Mouse (Mus musculus) kidney, adult 2 months (tissue): ENCODE measurements around the gene Hoxa9. TPM values are rescaled to one million over a fixed set of nuclear protein-coding genes. Genes with fewer than 3 reads are reported as not detected.

Experiments
- DNase-seq: peaks from one replicate; pipeline ENCODE4 v3.0.0; 2021
- H3K27ac ChIP-seq: fragments of 200-500 bp; 2 replicates; pipeline ENCODE4 v1.5.1; 2012; ENCODE audit warnings: low read depth, low read length, control low read depth, inconsistent platforms; ENCODE audit not compliant: insufficient read depth
- H3K27me3 ChIP-seq: fragments of 200-500 bp; replicated peaks from 2 replicates; pipeline ENCODE4 v1.6.1; 2012; ENCODE audit warnings: mild to moderate bottlenecking, moderate library complexity, low read length, inconsistent platforms; ENCODE audit not compliant: control insufficient read depth, insufficient read depth
- H3K36me3 ChIP-seq: fragments of 200-500 bp; 2 replicates; pipeline ENCODE4 v1.6.1; 2012; ENCODE audit warnings: mild to moderate bottlenecking, moderate library complexity, low read length, inconsistent platforms; ENCODE audit not compliant: control insufficient read depth, insufficient read depth
- H3K4me1 ChIP-seq: fragments of 200-500 bp; 2 replicates; pipeline ENCODE4 v1.6.1; 2011; ENCODE audit warnings: low read length; ENCODE audit not compliant: control insufficient read depth, insufficient read depth
- H3K4me3 ChIP-seq: fragments of 200-500 bp; 2 replicates; pipeline ENCODE4 v1.5.1; 2011; ENCODE audit warnings: mild to moderate bottlenecking, low read depth, low read length, control low read depth; ENCODE audit not compliant: insufficient read depth
- CTCF ChIP-seq: fragments of 200-500 bp; conservative IDR thresholded peaks from 2 replicates; pipeline ENCODE4 v1.5.1; 2011; ENCODE audit warnings: low read depth, mild to moderate bottlenecking, control low read depth, low read length, moderate library complexity, mixed read lengths; ENCODE audit not compliant: insufficient read depth, insufficient read length
- POLR2A ChIP-seq: fragments of 200-500 bp; IDR thresholded peaks from one replicate; pipeline ENCODE4 v1.6.1; 2011; ENCODE audit warnings: low read depth, low read length, control low read depth
- WGBS: fragments of 180-500 bp; shearing (Covaris S2); methylation state at CpG from one replicate; pipeline ENCODE4 v1.1.7; 2018; 5-methylcytosine and 5-hydroxymethylcytosine counted together
- polyA plus RNA-seq: library from polyadenylated mRNA; depleted of rRNA; stranded (reverse); fragments of >200 nt; gene quantifications from 2 replicates; pipeline ENCODE4 v1.2.3, GENCODE M21; 2012

Gene Hoxa9
- polyA plus RNA-seq, 1 experiment = 36.0 TPM

DNA sequence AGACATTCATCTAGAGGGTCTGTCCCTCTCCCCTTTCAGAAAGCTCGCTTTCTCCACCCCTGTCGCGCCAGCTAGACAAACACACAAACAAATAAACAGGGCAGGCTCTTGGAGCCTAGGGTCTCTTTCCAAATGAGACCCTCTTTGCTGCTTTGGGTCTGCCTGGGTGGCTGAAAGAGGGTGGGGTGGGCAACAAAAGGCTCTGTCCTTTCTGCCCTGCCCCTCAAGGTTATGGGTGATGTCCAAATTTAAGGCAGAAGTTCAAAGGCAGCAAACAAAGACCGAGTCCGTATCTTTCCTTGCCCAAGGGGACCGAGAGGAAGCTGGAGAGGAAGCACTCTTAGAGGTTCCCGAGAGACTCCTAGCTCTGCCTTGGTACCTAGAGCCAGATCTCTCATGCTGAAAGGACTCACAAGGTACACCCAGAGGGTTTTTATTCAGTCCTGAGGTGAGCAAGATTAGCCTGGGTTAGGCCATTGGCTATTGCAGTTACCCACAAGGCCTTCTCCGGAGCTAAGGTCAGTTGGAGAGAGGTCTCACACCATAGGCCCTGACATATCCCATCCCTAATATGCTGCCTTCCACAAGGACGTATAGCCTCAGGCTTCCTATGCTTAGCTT lies 10.2 kb upstream of the Hoxa9 start:
- Histone ChIP-seq H3K27me3 (peaks cover 3% of the 10 kb centered on the region; the same call in 1 of the 2 replicates), H3K27ac (no peak overlapping the region; the same call in 1 of the 2 replicates), H3K36me3 (no peaks in the 10 kb centered on the region), H3K4me3 (no peak overlapping the region), H3K4me1 (peaks cover 19% of the 10 kb centered on the region; the same call in 1 of the 2 replicates)
- 39% methylated on average over 9 of the region's 9 CpGs for WGBS
- no peak for DNase-seq
- TF ChIP-seq POLR2A = no peak
- TF ChIP-seq CTCF = no peak

DNA sequence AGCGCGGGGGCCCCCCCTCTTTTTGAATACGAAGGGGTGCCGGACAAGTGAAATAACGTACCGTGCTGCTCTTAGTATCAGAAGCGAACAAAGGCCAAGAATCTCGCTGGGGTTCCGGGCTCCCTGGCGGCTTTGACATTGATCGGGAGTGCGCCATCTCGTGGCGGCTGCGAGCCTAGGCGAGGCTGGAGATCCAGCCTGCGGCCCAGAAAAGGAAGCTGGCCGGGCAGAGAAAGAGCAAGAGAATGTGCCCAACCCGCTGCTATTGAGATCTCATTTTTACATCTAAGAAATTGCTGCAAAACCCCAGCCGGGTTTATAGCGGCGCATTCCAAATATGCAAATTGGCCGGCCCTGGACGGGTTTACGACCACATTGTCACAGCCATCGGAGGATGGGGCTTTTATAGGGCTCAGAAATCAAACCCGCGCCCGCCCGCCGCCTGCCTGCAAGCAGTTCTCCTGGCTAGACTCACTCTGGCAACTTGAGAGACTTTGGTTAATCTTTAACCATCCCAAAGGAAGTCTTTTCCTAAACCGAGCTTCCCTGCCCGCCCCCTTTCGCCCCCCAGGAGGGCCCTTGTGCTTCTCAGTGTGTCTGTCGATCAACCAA lies 9.6 kb upstream of the Hoxa9 start, which contains the start of gene Hoxa10:
TSS of gene Hoxa10 (minus strand) at position 466 of the 612 bp plus-strand sequence.
- peaks cover 3% of the 10 kb centered on the region; the same call in 1 of the 2 replicates for H3K27me3 ChIP-seq
- WGBS = 9% methylated on average over 35 of the region's 35 CpGs
- peak; percentile 97 for DNase-seq

DNA sequence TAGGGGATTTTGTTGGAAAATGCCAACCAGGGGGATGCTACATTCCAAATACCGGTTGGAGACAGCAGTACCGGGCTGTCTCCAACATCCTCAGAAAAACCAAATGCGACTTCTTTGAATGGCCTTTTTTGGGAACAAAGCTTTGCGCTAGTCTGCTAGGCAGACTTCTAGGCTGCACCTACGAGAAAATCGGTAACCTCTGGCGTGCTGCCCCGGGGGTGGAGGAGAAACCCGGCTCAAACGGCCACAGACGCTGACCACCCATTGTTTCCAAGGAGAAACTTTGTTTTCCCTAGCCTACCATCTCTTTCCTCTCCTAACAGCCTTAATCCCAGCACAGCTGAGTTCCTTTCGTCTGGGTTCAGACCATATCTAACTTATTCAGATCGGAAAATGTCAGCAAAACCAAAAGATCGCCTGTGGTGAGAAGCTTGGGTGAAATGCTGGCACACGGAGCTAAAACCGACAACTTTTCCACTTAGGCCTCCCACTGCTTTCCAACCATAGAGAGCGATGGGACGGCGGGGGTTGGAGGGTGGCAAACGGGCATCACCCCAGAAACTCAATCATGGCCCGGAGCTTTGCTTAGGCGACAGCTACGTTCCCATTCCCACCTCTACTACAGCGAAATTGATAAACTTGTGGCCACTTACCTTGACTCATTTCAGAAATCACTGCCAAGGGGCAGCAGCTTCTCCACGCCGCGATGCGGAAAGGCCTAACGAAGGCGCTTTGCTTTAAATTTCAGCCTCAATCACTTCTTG lies 8.9 kb upstream of the Hoxa9 start:
- peak overlapping the region; percentile 63 for H3K4me3 ChIP-seq
- TF ChIP-seq CTCF (no peak), POLR2A (no peak)
- H3K27me3 ChIP-seq = no peaks in the 10 kb centered on the region; the same call in 1 of the 2 replicates

More for the DNA sequence above, 9.6 kb upstream of the Hoxa9 start, which contains the start of gene Hoxa10:
- TF ChIP-seq CTCF = peak; percentile 73
- TF ChIP-seq POLR2A = no peak
- H3K36me3 ChIP-seq = no peaks in the 10 kb centered on the region
- H3K4me3 ChIP-seq = peak within 1 kb of the TSS; percentile 63
- H3K4me1 ChIP-seq = peaks cover 25% of the 10 kb centered on the region
- H3K27ac ChIP-seq = peak within 1 kb of the TSS; percentile 82

DNA sequence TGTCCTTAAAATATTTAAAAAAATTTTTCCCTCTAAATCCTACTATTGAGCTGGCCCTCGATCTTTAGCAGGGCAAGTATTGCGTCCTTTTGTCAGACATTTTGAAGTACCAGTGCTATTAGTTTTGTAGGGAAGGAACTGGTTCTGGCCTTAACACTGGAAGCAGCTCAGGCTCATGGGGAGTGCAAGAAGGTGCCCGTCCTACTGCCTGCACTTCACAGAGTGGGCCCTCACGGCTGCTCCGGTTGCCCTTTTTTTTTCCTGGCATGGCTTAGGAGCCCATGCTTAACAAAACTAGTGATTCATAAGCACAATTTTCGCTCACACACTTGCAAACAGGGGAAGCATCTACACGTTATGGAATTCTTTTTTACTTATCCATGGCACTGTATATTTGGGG lies 8.1 kb upstream of the Hoxa9 start:
- TF ChIP-seq CTCF = no peak
- TF ChIP-seq POLR2A = no peak
- no peaks in the 10 kb centered on the region for H3K27me3 ChIP-seq
- no peaks in the 10 kb centered on the region for H3K36me3 ChIP-seq
- H3K27ac ChIP-seq = peak overlapping the region; percentile 69; the same call in 1 of the 2 replicates
- DNase-seq = peak; percentile 50
- H3K4me1 ChIP-seq = peaks cover 30% of the 10 kb centered on the region
- 29% methylated on average over 7 of the region's 7 CpGs for WGBS
- H3K4me3 ChIP-seq = peak overlapping the region; percentile 48

More for the DNA sequence above, 8.9 kb upstream of the Hoxa9 start:
- Histone ChIP-seq H3K36me3 (no peaks in the 10 kb centered on the region), H3K27ac (peak overlapping the region; percentile 82), H3K4me1 (peaks cover 30% of the 10 kb centered on the region)
- peak; percentile 59 for DNase-seq
- 9% methylated on average over 30 of the region's 30 CpGs for WGBS

DNA sequence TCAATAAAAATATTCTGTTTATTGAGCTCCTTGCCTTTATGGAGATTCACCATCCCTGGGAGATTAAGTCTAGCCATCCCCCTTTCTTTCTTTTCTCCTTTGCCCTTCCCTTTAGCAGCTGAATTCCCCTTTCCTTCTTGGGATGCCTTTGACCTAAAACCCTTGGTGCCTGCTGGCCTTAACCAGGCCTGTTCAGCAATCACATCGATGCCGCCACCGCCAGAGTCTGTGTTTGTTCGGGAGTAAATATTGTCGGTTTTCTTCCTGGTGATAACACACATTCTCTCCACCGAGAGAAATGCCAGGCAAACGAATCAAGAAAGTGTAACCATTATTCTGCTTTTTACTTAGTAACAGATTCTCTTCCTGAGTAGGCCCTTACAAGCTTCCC lies 7.3 kb upstream of the Hoxa9 start:
- H3K4me3 ChIP-seq = peak overlapping the region; percentile 31
- H3K4me1 ChIP-seq = peaks cover 30% of the 10 kb centered on the region
- H3K36me3 ChIP-seq = no peaks in the 10 kb centered on the region
- DNase-seq = peak; percentile 49
- 14% methylated on average over 7 of the region's 7 CpGs for WGBS
- H3K27me3 ChIP-seq = no peaks in the 10 kb centered on the region
- peak overlapping the region; percentile 29 for H3K27ac ChIP-seq
- TF ChIP-seq POLR2A = no peak
- TF ChIP-seq CTCF = no peak

DNA sequence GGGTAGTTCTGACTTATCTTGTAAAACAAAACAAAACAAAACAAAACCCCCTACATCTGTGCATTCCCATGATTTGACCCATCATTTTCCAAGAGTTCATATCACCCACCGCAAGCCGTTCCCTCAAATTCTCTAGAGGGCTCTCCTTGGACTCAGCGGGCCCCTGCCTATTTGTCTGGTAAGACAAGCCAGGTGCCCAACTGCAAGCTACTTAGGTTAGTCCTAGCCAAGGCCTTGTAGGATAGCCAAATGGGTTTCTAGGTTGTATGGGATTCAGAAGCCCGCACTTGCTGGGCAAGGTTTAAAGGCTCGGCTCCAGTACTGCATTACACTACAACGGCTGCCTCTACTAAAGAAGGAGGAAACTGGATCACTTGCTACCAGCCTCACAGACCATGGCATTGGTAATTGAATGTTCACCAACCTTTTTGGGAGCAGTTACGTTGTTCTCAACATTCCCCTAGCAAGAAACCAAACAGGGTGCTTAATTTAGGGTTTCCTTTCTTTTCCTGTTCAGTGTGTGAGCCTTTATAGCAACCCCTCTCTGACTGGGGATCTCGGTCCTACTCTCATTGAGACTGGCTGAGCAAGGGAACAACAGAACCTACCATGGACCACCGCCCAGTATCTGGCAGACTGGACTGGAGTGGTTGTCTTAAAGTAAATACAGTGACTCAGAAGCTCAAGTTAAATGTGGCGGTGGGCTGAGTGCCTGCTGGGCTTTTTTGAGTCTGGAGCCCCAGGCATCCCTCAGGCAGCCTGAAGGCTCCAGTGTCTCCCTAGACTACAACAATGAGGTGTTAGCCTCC lies 6.7 kb upstream of the Hoxa9 start:
- peaks cover 30% of the 10 kb centered on the region for H3K4me1 ChIP-seq
- peak overlapping the region; percentile 29 for H3K27ac ChIP-seq
- H3K36me3 ChIP-seq = no peaks in the 10 kb centered on the region
- peak overlapping the region; percentile 31 for H3K4me3 ChIP-seq
- 50% methylated on average over 10 of the region's 10 CpGs for WGBS
- no peak for TF ChIP-seq CTCF
- no peak for TF ChIP-seq POLR2A
- DNase-seq = peak; percentile 42
- H3K27me3 ChIP-seq = no peaks in the 10 kb centered on the region

DNA sequence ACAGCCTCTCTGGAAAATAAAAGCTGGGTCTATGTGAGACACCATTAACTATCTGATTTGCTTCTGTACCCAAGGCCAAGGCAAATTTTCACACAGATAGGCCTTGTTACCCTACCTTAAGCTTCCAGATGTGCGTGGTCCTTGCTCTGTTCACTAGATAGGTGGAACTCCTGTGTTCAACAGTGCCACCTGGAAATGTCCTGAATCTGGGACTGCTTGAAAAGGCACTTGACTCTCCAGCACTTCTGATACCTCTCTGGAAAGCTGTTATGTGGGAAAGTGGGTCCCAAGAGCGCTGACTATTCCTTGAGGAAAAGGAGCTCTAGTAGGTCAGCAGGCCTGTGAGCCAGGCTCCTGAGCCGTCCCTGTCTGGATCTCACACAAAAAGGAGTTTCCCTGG lies 5.9 kb upstream of the Hoxa9 start:
- peak; percentile 40 for DNase-seq
- H3K4me3 ChIP-seq = no peak overlapping the region
- H3K27ac ChIP-seq = peak overlapping the region; percentile 25; the same call in 1 of the 2 replicates
- WGBS = 55% methylated on average over 3 of the region's 3 CpGs
- H3K27me3 ChIP-seq = no peaks in the 10 kb centered on the region
- no peak for TF ChIP-seq POLR2A
- TF ChIP-seq CTCF = no peak
- H3K4me1 ChIP-seq = peaks cover 30% of the 10 kb centered on the region
- H3K36me3 ChIP-seq = no peaks in the 10 kb centered on the region
